Mouse (Mus musculus) ES-E14 (cell line): ENCODE measurements at regions not wholly inside any gene's neighbourhood (a gene's known extent, or its start where the extent isn't known, plus 50 kb on each side); places are given as distances from the start of the nearest gene placed in this dataset.

ENCODE experiments used
- DNase-seq: peaks from one replicate; pipeline ENCODE4 v3.0.0-alpha.2; 2013; ENCODE audit warnings: low read depth, low spot score
- H3K27ac ChIP-seq: 2 replicates; pipeline ENCODE4 v1.5.1; 2012; ENCODE audit warnings: low read depth, mild to moderate bottlenecking, low read length, moderate library complexity, mixed read lengths; ENCODE audit not compliant: poor library complexity, insufficient read depth, severe bottlenecking
- H3K36me3 ChIP-seq: 2 replicates; pipeline ENCODE4 v1.6.1; 2012; ENCODE audit warnings: mild to moderate bottlenecking, low read length, moderate library complexity, mixed read lengths; ENCODE audit not compliant: control insufficient read depth, poor library complexity, insufficient read depth, severe bottlenecking
- H3K4me1 ChIP-seq, 2 experiments: fragments of 150-350 bp in 1 of 2; sonication (generic) in 1 of 2; 2 replicates each; pipeline ENCODE4 v1.6.1; 2012; ENCODE audit warnings: low read length in 2 of 2, mild to moderate bottlenecking in 1 of 2, mixed read lengths in 1 of 2; ENCODE audit not compliant: control insufficient read depth in 2 of 2, insufficient read depth in 2 of 2, poor library complexity in 1 of 2
- H3K4me3 ChIP-seq, 2 experiments: fragments of 150-350 bp in 1 of 2; sonication (generic) in 1 of 2; 2 replicates each; pipeline ENCODE4 v1.5.1; 2012; ENCODE audit warnings: low read length in 2 of 2, low read depth in 1 of 2, mild to moderate bottlenecking in 1 of 2, mixed read lengths in 1 of 2; ENCODE audit not compliant: insufficient read depth in 1 of 2, poor library complexity in 1 of 2, severe bottlenecking in 1 of 2
- H3K9ac ChIP-seq: 2 replicates; pipeline ENCODE4 v1.6.1; 2012; ENCODE audit warnings: low read depth, mild to moderate bottlenecking, low read length, mixed read lengths; ENCODE audit not compliant: poor library complexity, insufficient read depth, severe bottlenecking
- H3K9me3 ChIP-seq: fragments of 150-350 bp; sonication (generic); 2 replicates; pipeline ENCODE4 v1.6.1; 2012; ENCODE audit warnings: low read depth, mild to moderate bottlenecking, low read length; ENCODE audit not compliant: control insufficient read depth, insufficient read depth
- CHD2 ChIP-seq: IDR thresholded peaks from 2 replicates; pipeline ENCODE4 v1.6.1; 2014; ENCODE audit warnings: mild to moderate bottlenecking, low read depth, low read length, inconsistent platforms
- HCFC1 ChIP-seq: IDR thresholded peaks from 2 replicates; pipeline ENCODE4 v1.6.1; 2012; ENCODE audit warnings: low read length, inconsistent platforms, borderline replicate concordance; ENCODE audit not compliant: insufficient read depth
- MAFK ChIP-seq: IDR thresholded peaks from 2 replicates; pipeline ENCODE4 v1.6.1; 2014; ENCODE audit warnings: mild to moderate bottlenecking, low read depth, low read length, inconsistent platforms; ENCODE audit not compliant: insufficient read depth
- ZC3H11A ChIP-seq: IDR thresholded peaks from 2 replicates; pipeline ENCODE4 v1.6.1; 2012; ENCODE audit warnings: low read depth, mild to moderate bottlenecking, inconsistent platforms, low read length, borderline replicate concordance
- ZNF384 ChIP-seq: IDR thresholded peaks from 2 replicates; pipeline ENCODE4 v1.6.1; 2012; ENCODE audit warnings: low read depth, low read length, inconsistent platforms
- in situ Hi-C, 2 experiments: fragments of 600-800 bp; cut with MboI; formaldehyde crosslinking; loops; one replicate each; pipeline ENCODE4 v1.15.1; 2025; ENCODE audit warnings: low sequenced_read_pairs in 2 of 2, inconsistent platforms in 1 of 2; ENCODE audit not compliant: unreplicated experiment in 2 of 2

DNA sequence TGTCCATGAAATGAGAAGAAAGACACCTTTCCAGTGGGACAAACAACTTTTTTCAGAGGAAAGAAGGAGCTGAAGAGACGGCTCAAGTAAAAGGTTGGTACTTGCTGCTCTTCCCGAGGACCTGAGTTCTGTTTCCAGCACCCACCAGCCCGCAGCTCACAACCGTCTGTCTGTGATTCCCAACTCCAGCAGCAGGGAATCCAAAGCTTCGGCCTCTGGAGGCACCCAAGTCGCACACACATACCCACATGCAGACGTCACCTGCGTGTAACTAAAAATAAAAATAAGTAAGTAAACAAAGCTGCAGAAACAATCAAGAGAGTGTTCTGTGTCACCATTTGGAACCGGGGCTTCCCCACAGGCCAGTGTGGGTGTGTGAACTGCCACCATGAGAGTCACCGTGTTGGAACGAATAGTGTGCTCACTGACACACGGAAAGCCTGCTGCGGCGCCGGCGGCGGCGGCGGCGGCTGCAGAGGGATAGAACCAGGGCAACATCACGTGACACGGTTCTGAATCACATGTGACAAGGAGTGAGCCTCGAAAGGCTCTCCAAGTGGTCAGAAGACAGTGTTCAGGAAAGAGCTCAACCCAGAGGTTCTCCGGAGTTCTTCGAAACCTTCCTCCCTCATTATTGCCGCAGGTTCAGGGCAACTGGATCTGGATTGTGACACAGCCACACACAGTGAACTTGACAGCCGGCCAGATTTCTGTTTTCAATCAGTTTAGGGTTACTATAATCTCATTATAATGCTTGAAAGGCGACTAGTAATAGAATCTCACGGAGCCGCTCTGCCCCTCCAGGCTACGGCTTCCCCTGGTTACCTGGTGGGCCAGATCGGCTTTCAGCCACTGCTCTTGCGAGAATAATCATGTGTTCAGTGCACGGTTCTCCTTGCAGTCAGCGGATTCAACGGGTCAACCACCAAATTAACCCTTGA lies 72.6 kb downstream of the Sox1 start:
- H3K9ac ChIP-seq = no peak overlapping the region
- H3K27ac ChIP-seq = no peak overlapping the region
- H3K4me1 ChIP-seq = peaks cover 0 to 9% of the 10 kb centered on the region in 2 experiments; a peak in 1 of 4 replicates
- no peaks in the 10 kb centered on the region for H3K9me3 ChIP-seq
- no peaks in the 10 kb centered on the region for H3K36me3 ChIP-seq
- H3K4me3 ChIP-seq = no peak overlapping the region; a peak in 1 of 4 replicates
- in situ Hi-C loops = no loop called here
- DNase-seq = no peak
- TF ChIP-seq ZNF384 = no peak
- no peak for TF ChIP-seq MAFK
- no peak for TF ChIP-seq CHD2
- no peak for TF ChIP-seq HCFC1
- no peak for TF ChIP-seq ZC3H11A

DNA sequence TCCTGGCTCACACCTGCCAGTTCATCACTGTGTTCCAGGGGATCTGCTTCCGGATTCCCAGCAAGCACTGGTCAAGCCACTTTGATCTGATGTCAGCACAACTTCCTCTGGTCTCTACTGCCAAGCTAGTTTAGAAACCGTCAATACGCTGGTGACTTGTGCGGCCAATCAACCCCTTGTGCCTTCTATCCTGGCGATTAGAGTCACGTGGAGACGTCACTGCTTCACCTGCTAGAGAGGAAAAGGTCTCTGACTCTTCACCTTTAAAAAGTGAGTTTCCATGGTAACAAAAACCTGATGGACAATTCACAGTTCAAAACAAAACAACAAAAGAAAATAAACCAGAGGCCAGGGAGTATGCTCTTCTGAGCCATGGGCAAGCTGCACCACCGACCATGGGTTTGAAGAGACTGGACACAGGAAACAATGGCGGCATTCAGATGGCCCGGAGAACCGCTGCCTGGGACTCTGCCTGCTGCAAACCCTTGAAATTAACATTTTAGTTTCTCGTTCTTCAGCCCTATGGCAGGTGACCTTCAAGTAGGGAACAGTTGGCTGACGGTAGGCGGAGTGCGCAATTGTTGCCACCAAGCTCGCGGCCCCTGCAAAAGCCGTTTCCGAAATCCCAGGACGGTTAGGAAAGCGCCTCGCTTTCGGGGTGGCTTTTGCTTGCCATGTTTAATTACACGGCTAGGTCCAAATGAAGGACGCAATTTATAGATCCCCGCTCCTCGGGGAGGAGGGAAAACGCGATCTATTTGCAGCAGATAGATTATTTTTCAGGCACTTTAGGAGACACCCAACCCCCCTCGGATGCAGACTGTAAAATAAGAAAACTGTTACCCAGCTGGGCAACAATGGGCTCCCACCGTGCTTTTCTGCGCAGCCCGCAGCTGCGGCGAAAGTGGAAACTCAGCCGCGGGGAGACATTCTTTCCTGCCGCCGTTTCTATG lies 82.6 kb downstream of the Sox1 start:
- peak overlapping the region; percentile 93 for H3K27ac ChIP-seq
- TF ChIP-seq HCFC1 (no peak; the same call in 1 of the 2 replicates), CHD2 (no peak), ZNF384 (no peak), MAFK (no peak), ZC3H11A (no peak)
- peak overlapping the region; percentile 27 to 50 for H3K4me3 ChIP-seq
- DNase-seq = no peak
- H3K9ac ChIP-seq = peak overlapping the region; percentile 32; the same call in 1 of the 2 replicates
- H3K9me3 ChIP-seq = no peaks in the 10 kb centered on the region
- in situ Hi-C loops = no loop called here
- no peaks in the 10 kb centered on the region for H3K36me3 ChIP-seq
- peaks cover 16 to 31% of the 10 kb centered on the region in 2 experiments for H3K4me1 ChIP-seq

DNA sequence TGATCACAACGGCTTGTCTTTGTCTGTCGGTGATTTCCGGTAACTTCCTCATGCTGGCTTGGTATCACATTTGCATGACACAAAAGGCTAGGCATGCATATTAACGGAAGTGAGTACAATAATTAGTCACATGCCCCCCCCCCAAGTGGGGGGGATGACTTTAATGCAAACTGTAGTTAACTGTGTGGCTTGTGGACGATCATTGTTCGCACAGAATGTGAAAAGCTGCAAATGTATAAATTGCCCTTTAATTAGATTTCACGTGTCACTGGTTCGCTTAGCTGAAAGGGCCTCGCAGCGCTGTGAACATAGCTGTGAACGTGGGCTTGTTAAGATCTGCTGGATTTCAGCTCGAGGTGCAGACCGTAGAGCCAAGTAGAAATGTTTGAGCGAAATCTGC lies 86.8 kb downstream of the Sox1 start:
- H3K27ac ChIP-seq = peak overlapping the region; percentile 73; the same call in 1 of the 2 replicates
- no peaks in the 10 kb centered on the region for H3K9me3 ChIP-seq
- H3K4me3 ChIP-seq = no peak overlapping the region
- TF ChIP-seq HCFC1 (no peak), MAFK (no peak), CHD2 (no peak), ZNF384 (no peak), ZC3H11A (no peak)
- DNase-seq = no peak
- H3K4me1 ChIP-seq = peaks cover 25 to 47% of the 10 kb centered on the region in 2 experiments
- no peaks in the 10 kb centered on the region for H3K36me3 ChIP-seq
- peak overlapping the region; percentile 13; the same call in 1 of the 2 replicates for H3K9ac ChIP-seq
- in situ Hi-C loops = no loop called here

DNA sequence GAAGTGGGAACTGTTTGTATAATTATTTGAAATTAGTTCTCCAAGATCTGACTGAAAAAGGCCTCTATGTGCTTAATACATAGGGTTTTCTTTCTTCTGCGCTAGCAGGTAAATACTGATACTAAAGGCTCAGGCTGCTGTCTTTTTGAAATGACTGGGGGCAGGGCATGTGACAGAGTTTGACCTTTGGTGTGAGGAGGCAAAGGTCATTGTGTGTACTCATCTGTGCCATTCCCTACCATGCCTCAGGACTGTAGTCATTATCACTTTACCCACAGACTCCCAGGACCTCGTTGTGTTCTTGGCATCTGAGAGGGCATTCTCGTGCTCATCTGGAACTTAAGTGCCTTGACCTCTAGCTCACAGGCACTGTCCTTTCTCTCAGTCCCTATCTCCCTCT lies 88.5 kb downstream of the Sox1 start:
- TF ChIP-seq CHD2 = no peak
- Histone ChIP-seq H3K9ac (no peak overlapping the region; the same call in 1 of the 2 replicates), H3K4me3 (no peak overlapping the region), H3K4me1 (peaks cover 33 to 52% of the 10 kb centered on the region in 2 experiments), H3K36me3 (no peaks in the 10 kb centered on the region), H3K27ac (no peak overlapping the region; the same call in 1 of the 2 replicates), H3K9me3 (no peaks in the 10 kb centered on the region)
- no peak for DNase-seq
- in situ Hi-C loops = no loop called here
